Comparison of ENCODE assay signal across 10 mouse cellular contexts in the genomic region with DNA sequence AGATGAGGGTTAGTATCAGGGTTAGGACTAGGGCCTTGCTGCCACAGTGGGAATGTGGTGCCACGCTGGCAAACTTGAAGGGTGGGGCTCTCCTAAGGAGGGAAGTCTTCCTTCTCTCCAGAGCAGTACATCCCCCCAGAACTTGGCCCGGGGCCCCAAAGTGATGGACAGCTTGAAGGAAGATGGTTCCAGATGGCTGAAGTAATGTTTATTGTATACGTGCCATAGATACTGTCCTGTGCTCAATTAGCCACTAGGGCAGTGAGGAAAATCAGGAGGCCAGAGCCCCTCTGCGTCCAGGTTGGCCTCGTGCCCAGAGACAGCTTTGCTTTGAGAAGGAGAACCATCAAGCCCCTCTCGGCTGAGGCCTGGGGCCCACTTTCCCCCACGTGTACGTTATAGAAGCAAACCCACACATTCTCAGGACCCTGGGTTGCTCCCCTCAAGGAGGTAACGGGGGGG.
DNase-seq lines count a peak whose midpoint lies in the region; ATAC-seq and TF ChIP-seq lines count a peak whose summit lies in the region.
"Had no signal": no experiment of that assay in that cellular context is flagged by ENCODE, and none has a peak within 500 bp of the region (broad histone marks: within the 10 kb centered on the region; RNA-seq: fewer than 3 reads in every experiment).

No protein-coding gene starts in this region.

- H3K27ac ChIP-seq in midbrain, embryonic 11.5 days (ENCODE audit: low read depth, low read length) = no peak overlapping the region
- no peak overlapping the region for H3K27ac ChIP-seq in midbrain, embryonic 16.5 days (ENCODE audit: low read length)
- no peak overlapping the region for H3K27ac ChIP-seq in intestine, postnatal 0 days (ENCODE audit: low read depth, low read length)
- peak overlapping the region; percentile 94 for H3K27ac ChIP-seq in stomach, embryonic 14.5 days (ENCODE audit: low read length)

- no peak overlapping the region for H3K4me2 ChIP-seq in midbrain, embryonic 11.5 days
- H3K4me2 ChIP-seq in midbrain, embryonic 16.5 days (ENCODE audit: low read length) = no peak overlapping the region
- H3K4me2 ChIP-seq in intestine, postnatal 0 days (replicated peaks; ENCODE audit: low read depth) = no peak overlapping the region
- no peak overlapping the region for H3K4me2 ChIP-seq in stomach, embryonic 14.5 days (replicated peaks; ENCODE audit: low read depth, low read length)

- no peak for ATAC-seq in midbrain, embryonic 11.5 days (ENCODE audit: low FRiP score)
- ATAC-seq in midbrain, embryonic 16.5 days = no peak
- ATAC-seq in intestine, postnatal 0 days = peak; percentile 25; the same call in 1 of the 2 replicates
- peak; percentile 80 for ATAC-seq in stomach, embryonic 14.5 days (ENCODE audit: insufficient number of reproducible peaks, insufficient read depth, low FRiP score, low read depth)

- no peaks in the 10 kb centered on the region for H3K36me3 ChIP-seq in midbrain, embryonic 11.5 days (ENCODE audit: control insufficient read depth, insufficient read depth, low read length)
- H3K36me3 ChIP-seq in midbrain, embryonic 16.5 days (ENCODE audit: control insufficient read depth, insufficient read depth, low read length) = no peaks in the 10 kb centered on the region
- no peaks in the 10 kb centered on the region for H3K36me3 ChIP-seq in intestine, postnatal 0 days (ENCODE audit: control insufficient read depth, insufficient read depth)
- H3K36me3 ChIP-seq in stomach, embryonic 14.5 days (ENCODE audit: control insufficient read depth, insufficient read depth, low read length) = no peaks in the 10 kb centered on the region

- intact Hi-C loops in gastrocnemius, postnatal 14 days (cut with DNase I; ENCODE audit: low total_unique reads) = no loop called here

- DNase-seq in gastrocnemius, postnatal 10 days = peak; percentile 22
- DNase-seq in gastrocnemius, postnatal 14 days = no peak
- DNase-seq in midbrain, embryonic 11.5 days (ENCODE audit: low spot score, missing footprints) = peak; percentile 81
- DNase-seq in right cerebral cortex, adult 2 months (ENCODE audit: low spot score in 2 of 2) = no peak
- DNase-seq in frontal cortex, postnatal 14 days (ENCODE audit: low spot score in 2 of 2) = no peak
- DNase-seq: adrenal gland, postnatal 10 days; right cerebral cortex, postnatal 25 days had no signal

- peak; percentile 53 for TF ChIP-seq CTCF in intestine, postnatal 0 days (IDR thresholded peaks at IDR 0.05; ENCODE audit: low read depth)

- 61% methylated on average over 9 of the region's 9 CpGs for WGBS in midbrain, embryonic 11.5 days
- WGBS in midbrain, embryonic 16.5 days = 39% methylated on average over 9 of the region's 9 CpGs
- 44% methylated on average over 9 of the region's 9 CpGs for WGBS in intestine, postnatal 0 days
- 24% methylated on average over 9 of the region's 9 CpGs for WGBS in stomach, embryonic 14.5 days

- no peaks in the 10 kb centered on the region for H3K9me3 ChIP-seq in midbrain, embryonic 11.5 days (ENCODE audit: control insufficient read depth, low read length)
- no peaks in the 10 kb centered on the region for H3K9me3 ChIP-seq in midbrain, embryonic 16.5 days (replicated peaks; ENCODE audit: control insufficient read depth, low read length, poor library complexity, severe bottlenecking)
- H3K9me3 ChIP-seq in intestine, postnatal 0 days (ENCODE audit: control insufficient read depth) = no peaks in the 10 kb centered on the region
- no peaks in the 10 kb centered on the region for H3K9me3 ChIP-seq in stomach, embryonic 14.5 days (ENCODE audit: control insufficient read depth, low read depth, low read length)

- H3K27me3 ChIP-seq in midbrain, embryonic 11.5 days (ENCODE audit: control insufficient read depth, insufficient read depth, low read length) = no peaks in the 10 kb centered on the region
- no peaks in the 10 kb centered on the region for H3K27me3 ChIP-seq in midbrain, embryonic 16.5 days (ENCODE audit: control insufficient read depth, insufficient read depth, low read depth, low read length)
- H3K27me3 ChIP-seq in intestine, postnatal 0 days (replicated peaks; ENCODE audit: control insufficient read depth, insufficient read depth, low read length) = 0 out of 2 replicates have a peak, but pooled peaks cover 3% of the 10 kb centered on the region
- no peaks in the 10 kb centered on the region for H3K27me3 ChIP-seq in stomach, embryonic 14.5 days (ENCODE audit: control insufficient read depth, insufficient read depth, low read length)

- no peak overlapping the region for H3K9ac ChIP-seq in midbrain, embryonic 11.5 days (ENCODE audit: low read length)
- no peak overlapping the region for H3K9ac ChIP-seq in midbrain, embryonic 16.5 days (ENCODE audit: low read depth, low read length)
- no peak overlapping the region for H3K9ac ChIP-seq in intestine, postnatal 0 days (ENCODE audit: low read depth, low read length)
- H3K9ac ChIP-seq in stomach, embryonic 14.5 days (replicated peaks; ENCODE audit: low read depth, low read length) = no peak overlapping the region

- peaks cover 3% of the 10 kb centered on the region; the same call in 1 of the 2 replicates for H3K4me1 ChIP-seq in midbrain, embryonic 11.5 days (ENCODE audit: control insufficient read depth, insufficient read depth, low read length)
- peaks cover 2% of the 10 kb centered on the region; the same call in 1 of the 2 replicates for H3K4me1 ChIP-seq in midbrain, embryonic 16.5 days (ENCODE audit: control insufficient read depth, insufficient read depth, low read length)
- no peaks in the 10 kb centered on the region for H3K4me1 ChIP-seq in intestine, postnatal 0 days (replicated peaks; ENCODE audit: control insufficient read depth, insufficient read depth, low read length)
- peaks cover 29% of the 10 kb centered on the region for H3K4me1 ChIP-seq in stomach, embryonic 14.5 days (ENCODE audit: control insufficient read depth, insufficient read depth, low read length)

- H3K4me3 ChIP-seq in midbrain, embryonic 11.5 days (ENCODE audit: low read depth, low read length) = no peak overlapping the region
- no peak overlapping the region for H3K4me3 ChIP-seq in midbrain, embryonic 16.5 days (ENCODE audit: low read depth, low read length)
- H3K4me3 ChIP-seq in intestine, postnatal 0 days (ENCODE audit: low read depth, low read length) = no peak overlapping the region
- no peak overlapping the region for H3K4me3 ChIP-seq in stomach, embryonic 14.5 days (ENCODE audit: low read depth, low read length)

Comparison
In these comparisons a context has a peak if more than half of its experiments do, and no peak if none do; other contexts are left out.
1. DNase-seq: peak in gastrocnemius, postnatal 10 days (single experiment) and midbrain, embryonic 11.5 days (single experiment); none in gastrocnemius, postnatal 14 days (single experiment), right cerebral cortex, adult 2 months (0 of 2) and frontal cortex, postnatal 14 days (0 of 2).
2. ATAC-seq: peak in intestine, postnatal 0 days (single experiment) and stomach, embryonic 14.5 days (single experiment); none in midbrain, embryonic 11.5 days (single experiment) and midbrain, embryonic 16.5 days (single experiment).